Mouse (Mus musculus): Measurements from ENCODE around the gene 4930556J24Rik. TPM values are rescaled to one million over a fixed set of nuclear protein-coding genes. Genes with fewer than 3 reads are reported as not detected.

The 4930556J24Rik gene
- polyA plus RNA-seq, 1 experiment from 2014 or later, result not detected

GRCm38 (mm10) chr11:3931511-3932211 lies 44.9 kb downstream of the 4930556J24Rik start, which contains the start of gene Tcn2:
Gene Tcn2 (minus strand): TSS chr11:3932159.
- Histone ChIP-seq H3K4me1 (ENCODE audit: insufficient read depth) (peaks cover 13% of the 10 kb centered on the region; the same call in 1 of the 2 replicates), H3K4me2 (ENCODE audit: low read depth, low read length) (peak within 1 kb of the TSS; percentile 76), H3K36me3 (replicated peaks; ENCODE audit: insufficient read depth, low read length) (peaks cover 6% of the 10 kb centered on the region), H3K27me3 (ENCODE audit: insufficient read depth, low read length) (no peaks in the 10 kb centered on the region), H3K4me3 (ENCODE audit: low read depth, low read length) (peak within 1 kb of the TSS; percentile 58), H3K27ac (ENCODE audit: low read depth) (peak within 1 kb of the TSS; percentile 70), H3K9me3 (ENCODE audit: low read length) (no peaks in the 10 kb centered on the region), H3K9ac (replicated peaks) (peak within 1 kb of the TSS; percentile 56)
- peak; percentile 84 for DNase-seq
- TF ChIP-seq EP300 (IDR thresholded peaks at IDR 0.05; ENCODE audit: low read depth), result no peak
- no peak for TF ChIP-seq CTCF (IDR thresholded peaks at IDR 0.05; ENCODE audit: low read depth)
- ATAC-seq, result peak; percentile 87
- WGBS (ENCODE audit: insufficient replicate concordance), result under 1% methylated on average over 18 of the region's 26 CpGs

DNA sequence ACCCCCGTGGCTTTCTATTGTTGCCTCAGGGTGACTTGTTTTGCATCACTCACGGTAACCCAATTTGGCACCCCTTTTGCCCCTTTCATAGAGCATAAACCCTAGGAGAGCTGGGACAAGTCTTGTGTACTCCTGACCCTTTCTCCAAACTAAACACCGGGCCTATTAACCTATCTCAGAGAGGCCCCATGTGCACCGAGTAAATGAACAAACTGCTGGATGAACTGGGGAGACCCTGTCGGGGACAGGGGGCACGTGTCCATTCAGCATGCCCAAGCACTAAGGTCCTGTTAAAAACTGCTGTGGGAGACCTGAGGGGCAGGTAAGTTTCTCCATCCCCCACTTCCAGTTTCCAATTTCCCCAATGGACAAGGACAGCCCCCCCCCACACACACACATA lies 45.6 kb downstream of the 4930556J24Rik start:
- Histone ChIP-seq H3K27ac (ENCODE audit: low read depth) (peak overlapping the region; percentile 70; the same call in 1 of the 2 replicates), H3K27me3 (ENCODE audit: insufficient read depth, low read length) (no peaks in the 10 kb centered on the region), H3K4me2 (ENCODE audit: low read depth, low read length) (peak overlapping the region; percentile 76), H3K9ac (replicated peaks) (peak overlapping the region; percentile 56; the same call in 1 of the 2 replicates), H3K36me3 (replicated peaks; ENCODE audit: insufficient read depth, low read length) (peaks cover 13% of the 10 kb centered on the region), H3K4me1 (ENCODE audit: insufficient read depth) (peaks cover 13% of the 10 kb centered on the region; the same call in 1 of the 2 replicates), H3K4me3 (ENCODE audit: low read depth, low read length) (peak overlapping the region; percentile 58), H3K9me3 (ENCODE audit: low read length) (no peaks in the 10 kb centered on the region)
- 40% methylated on average over 6 of the region's 6 CpGs for WGBS (ENCODE audit: insufficient replicate concordance)
- TF ChIP-seq EP300 (IDR thresholded peaks at IDR 0.05; ENCODE audit: low read depth) (no peak), CTCF (IDR thresholded peaks at IDR 0.05; ENCODE audit: low read depth) (no peak)
- DNase-seq, result no peak
- ATAC-seq, result no peak; the same call in 1 of the 2 replicates

DNA sequence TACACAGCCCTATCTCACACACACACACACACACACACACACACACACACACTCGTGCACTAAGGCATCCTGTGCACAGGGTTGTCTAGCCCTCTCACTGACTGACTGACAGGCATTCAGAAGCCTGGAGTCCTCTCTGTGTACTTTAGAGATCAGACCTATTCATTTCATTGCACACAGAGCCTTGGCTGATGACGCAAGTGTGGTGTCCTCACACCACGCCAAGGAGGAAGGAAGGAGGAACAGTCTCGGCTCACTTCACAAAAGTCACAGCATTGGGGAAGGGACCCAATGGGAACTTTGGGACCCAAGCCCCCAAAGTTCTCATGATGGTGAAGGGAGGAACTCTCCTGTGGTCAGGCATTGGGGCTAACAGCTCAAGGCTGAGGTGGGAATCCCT lies 46.6 kb downstream of the 4930556J24Rik start:
- ATAC-seq (peak; percentile 33; the same call in 1 of the 2 replicates), DNase-seq (peak; percentile 58)
- Histone ChIP-seq H3K4me3 (ENCODE audit: low read depth, low read length) (peak overlapping the region; percentile 58), H3K4me1 (ENCODE audit: insufficient read depth) (peaks cover 13% of the 10 kb centered on the region; the same call in 1 of the 2 replicates), H3K36me3 (replicated peaks; ENCODE audit: insufficient read depth, low read length) (peaks cover 18% of the 10 kb centered on the region), H3K27ac (ENCODE audit: low read depth) (0 out of 2 replicates have a peak overlapping the region, but pooled peaks have one; percentile 70), H3K9ac (replicated peaks) (no peak overlapping the region), H3K27me3 (ENCODE audit: insufficient read depth, low read length) (no peaks in the 10 kb centered on the region), H3K4me2 (ENCODE audit: low read depth, low read length) (peak overlapping the region; percentile 76), H3K9me3 (ENCODE audit: low read length) (no peaks in the 10 kb centered on the region)
- 31% methylated on average over 4 of the region's 4 CpGs for WGBS (ENCODE audit: insufficient replicate concordance)
- TF ChIP-seq CTCF (IDR thresholded peaks at IDR 0.05; ENCODE audit: low read depth), result no peak
- TF ChIP-seq EP300 (IDR thresholded peaks at IDR 0.05; ENCODE audit: low read depth), result no peak

DNA sequence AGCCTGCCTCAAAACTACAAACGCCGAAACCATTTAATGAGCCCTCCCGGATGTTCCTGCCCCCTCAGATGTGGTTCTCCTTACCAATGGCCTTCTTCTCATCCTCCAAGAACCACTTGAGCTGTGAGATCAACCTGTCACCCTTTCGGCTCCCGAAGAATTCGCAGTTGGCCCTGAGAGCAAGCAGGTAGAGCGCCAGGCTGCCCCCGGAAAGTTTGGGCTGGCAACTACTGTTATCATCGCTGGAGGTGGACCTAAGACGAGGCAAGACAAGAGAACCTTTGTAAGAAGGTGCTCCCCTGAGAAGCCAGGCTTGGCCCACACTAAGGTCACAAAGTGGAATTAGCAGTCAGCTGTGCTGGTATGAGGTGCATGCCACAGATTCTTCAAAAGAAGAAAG lies 50.7 kb downstream of the 4930556J24Rik start:
- 85% methylated on average over 10 of the region's 10 CpGs for WGBS (ENCODE audit: insufficient replicate concordance)
- Histone ChIP-seq H3K9ac (replicated peaks) (no peak overlapping the region), H3K4me1 (ENCODE audit: insufficient read depth) (peaks cover 5% of the 10 kb centered on the region; the same call in 1 of the 2 replicates), H3K9me3 (ENCODE audit: low read length) (no peaks in the 10 kb centered on the region), H3K4me2 (ENCODE audit: low read depth, low read length) (no peak overlapping the region), H3K4me3 (ENCODE audit: low read depth, low read length) (no peak overlapping the region), H3K27ac (ENCODE audit: low read depth) (no peak overlapping the region), H3K36me3 (replicated peaks; ENCODE audit: insufficient read depth, low read length) (peaks cover 42% of the 10 kb centered on the region), H3K27me3 (ENCODE audit: insufficient read depth, low read length) (no peaks in the 10 kb centered on the region)
- no peak for ATAC-seq
- TF ChIP-seq CTCF (IDR thresholded peaks at IDR 0.05; ENCODE audit: low read depth) (no peak), EP300 (IDR thresholded peaks at IDR 0.05; ENCODE audit: low read depth) (no peak)
- no peak for DNase-seq

DNA sequence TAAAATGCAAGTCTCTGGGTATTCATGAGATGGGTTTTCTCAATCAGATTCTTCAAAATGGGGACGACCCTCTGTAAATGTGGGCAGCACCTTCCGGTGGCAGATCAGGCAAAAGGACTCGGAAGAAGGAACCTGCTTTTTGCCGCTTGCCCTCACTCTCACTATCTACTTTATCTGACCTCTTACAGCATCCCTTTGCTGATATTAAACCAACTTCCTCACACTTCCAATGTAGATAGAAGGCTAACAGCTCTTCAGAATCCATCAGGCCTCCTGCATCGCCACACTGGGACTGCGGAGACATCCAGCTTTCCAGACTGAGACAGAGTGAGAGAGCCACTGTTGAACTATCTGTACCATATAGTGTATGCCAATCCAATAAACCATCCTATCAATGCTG lies 53.8 kb downstream of the 4930556J24Rik start:
- TF ChIP-seq CTCF (IDR thresholded peaks at IDR 0.05; ENCODE audit: low read depth) (no peak), EP300 (IDR thresholded peaks at IDR 0.05; ENCODE audit: low read depth) (no peak)
- no peak overlapping the region for H3K4me3 ChIP-seq (ENCODE audit: low read depth, low read length)
- no peaks in the 10 kb centered on the region for H3K9me3 ChIP-seq (ENCODE audit: low read length)
- 85% methylated on average over 6 of the region's 6 CpGs for WGBS (ENCODE audit: insufficient replicate concordance)
- no peaks in the 10 kb centered on the region for H3K4me1 ChIP-seq (ENCODE audit: insufficient read depth)
- ATAC-seq, result no peak
- no peaks in the 10 kb centered on the region for H3K27me3 ChIP-seq (ENCODE audit: insufficient read depth, low read length)
- no peak for DNase-seq
- no peak overlapping the region for H3K4me2 ChIP-seq (ENCODE audit: low read depth, low read length)
- no peak overlapping the region for H3K27ac ChIP-seq (ENCODE audit: low read depth)
- peaks cover 49% of the 10 kb centered on the region for H3K36me3 ChIP-seq (replicated peaks; ENCODE audit: insufficient read depth, low read length)
- no peak overlapping the region for H3K9ac ChIP-seq (replicated peaks)

GRCm38 (mm10) chr11:3922115-3922514 lies 54.5 kb downstream of the 4930556J24Rik start:
- TF ChIP-seq CTCF (IDR thresholded peaks at IDR 0.05; ENCODE audit: low read depth) (no peak), EP300 (IDR thresholded peaks at IDR 0.05; ENCODE audit: low read depth) (no peak)
- 83% methylated on average over 9 of the region's 9 CpGs for WGBS (ENCODE audit: insufficient replicate concordance)
- no peak overlapping the region for H3K4me3 ChIP-seq (ENCODE audit: low read depth, low read length)
- no peak overlapping the region for H3K4me2 ChIP-seq (ENCODE audit: low read depth, low read length)
- H3K9ac ChIP-seq (replicated peaks), result no peak overlapping the region
- no peaks in the 10 kb centered on the region for H3K4me1 ChIP-seq (ENCODE audit: insufficient read depth)
- H3K36me3 ChIP-seq (replicated peaks; ENCODE audit: insufficient read depth, low read length), result peaks cover 47% of the 10 kb centered on the region
- ATAC-seq (no peak), DNase-seq (no peak)
- no peak overlapping the region for H3K27ac ChIP-seq (ENCODE audit: low read depth)
- H3K9me3 ChIP-seq (ENCODE audit: low read length), result no peaks in the 10 kb centered on the region
- no peaks in the 10 kb centered on the region for H3K27me3 ChIP-seq (ENCODE audit: insufficient read depth, low read length)

All from liver, postnatal 0 days (tissue).